Mouse (Mus musculus): Measurements from ENCODE around the gene Eng. TPM values are rescaled to one million over a fixed set of nuclear protein-coding genes. Genes with fewer than 3 reads are reported as not detected.
A peak's percentile ranks its signal among the peaks of the same experiment; 100 is the strongest.

The Eng gene
- polyA plus RNA-seq, 1 experiment, result 6.5 TPM

DNA sequence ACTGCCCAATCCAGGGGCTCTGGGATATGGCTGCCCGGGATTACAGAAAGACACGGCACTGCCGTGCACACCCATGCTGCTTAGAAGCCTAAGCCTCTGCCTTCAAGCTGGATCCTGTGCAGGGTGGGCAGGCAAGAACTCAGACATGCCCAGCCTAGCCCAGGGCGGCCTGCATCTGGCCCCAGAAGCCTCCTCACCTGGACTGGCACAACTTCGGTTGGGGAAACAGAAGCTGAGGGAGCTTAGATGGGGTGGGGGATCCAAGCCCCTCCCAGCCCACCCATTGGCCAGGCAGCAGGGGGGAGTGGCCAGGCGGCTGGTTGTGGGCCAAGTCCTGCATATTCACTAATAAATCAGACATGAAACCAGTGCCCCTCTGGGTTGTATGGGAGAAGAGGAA is 35.4 kb downstream of the Eng start:
- H3K36me3 ChIP-seq (ENCODE audit: control insufficient read depth, insufficient read depth, low read length), result no peaks in the 10 kb centered on the region; the same call in 1 of the 2 replicates
- no peaks in the 10 kb centered on the region for H3K27me3 ChIP-seq (ENCODE audit: control insufficient read depth, insufficient read depth, low read length)
- TF ChIP-seq CTCF (IDR thresholded peaks at IDR 0.05; ENCODE audit: control insufficient read depth, insufficient read depth, insufficient replicate concordance, low read depth, low read length) (no peak), POLR2A (IDR thresholded peaks at IDR 0.05; ENCODE audit: control insufficient read depth, low read depth, low read length) (no peak)
- H3K27ac ChIP-seq (ENCODE audit: control insufficient read depth, insufficient read depth, low read depth, low read length), result no peak overlapping the region
- peak overlapping the region; percentile 52 for H3K4me3 ChIP-seq (ENCODE audit: control insufficient read depth, low read depth, low read length)
- peaks cover 3% of the 10 kb centered on the region; the same call in 1 of the 2 replicates for H3K4me1 ChIP-seq (ENCODE audit: control insufficient read depth, insufficient read depth, low read length)

DNA sequence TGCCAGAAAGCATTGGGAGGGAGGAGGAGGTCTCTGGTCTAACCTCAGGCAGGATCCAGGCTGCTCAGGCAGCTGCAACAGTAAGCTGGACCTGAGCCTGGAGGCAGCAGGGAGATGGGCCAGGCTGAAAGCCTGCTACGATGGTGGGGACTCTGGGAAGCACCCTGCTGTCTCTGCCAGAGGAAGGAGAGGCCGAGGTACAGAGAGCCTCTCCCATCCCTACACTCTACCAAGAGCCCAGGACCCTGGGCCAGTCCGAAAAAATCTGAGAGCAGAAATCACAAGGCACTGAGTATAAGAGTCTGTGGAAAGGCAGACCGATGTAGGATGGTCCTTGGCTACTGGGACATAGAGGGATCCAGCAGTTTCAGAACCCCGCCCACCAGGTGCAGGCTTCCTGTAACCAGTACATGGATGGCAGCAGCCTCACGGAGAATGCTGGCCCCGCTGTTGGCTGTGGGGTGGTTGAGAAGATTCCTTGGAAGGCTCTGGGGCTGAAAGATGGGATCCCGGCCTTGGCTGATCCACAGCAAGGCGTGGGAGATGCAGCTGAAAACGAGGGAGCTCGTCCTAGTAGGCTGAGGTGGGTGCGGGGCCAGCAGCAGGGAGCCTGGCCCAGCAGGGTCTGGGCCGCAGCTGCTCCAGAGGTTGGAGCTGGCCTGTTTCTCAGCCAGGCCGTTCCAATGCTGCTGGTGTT is 36.5 kb downstream of the Eng start:
- Histone ChIP-seq H3K27me3 (ENCODE audit: control insufficient read depth, insufficient read depth, low read length) (no peaks in the 10 kb centered on the region), H3K36me3 (ENCODE audit: control insufficient read depth, insufficient read depth, low read length) (no peaks in the 10 kb centered on the region; the same call in 1 of the 2 replicates), H3K4me3 (ENCODE audit: control insufficient read depth, low read depth, low read length) (no peak overlapping the region), H3K4me1 (ENCODE audit: control insufficient read depth, insufficient read depth, low read length) (peaks cover 3% of the 10 kb centered on the region; the same call in 1 of the 2 replicates), H3K27ac (ENCODE audit: control insufficient read depth, insufficient read depth, low read depth, low read length) (no peak overlapping the region)
- no peak for TF ChIP-seq POLR2A (IDR thresholded peaks at IDR 0.05; ENCODE audit: control insufficient read depth, low read depth, low read length)
- no peak for TF ChIP-seq CTCF (IDR thresholded peaks at IDR 0.05; ENCODE audit: control insufficient read depth, insufficient read depth, insufficient replicate concordance, low read depth, low read length)

DNA sequence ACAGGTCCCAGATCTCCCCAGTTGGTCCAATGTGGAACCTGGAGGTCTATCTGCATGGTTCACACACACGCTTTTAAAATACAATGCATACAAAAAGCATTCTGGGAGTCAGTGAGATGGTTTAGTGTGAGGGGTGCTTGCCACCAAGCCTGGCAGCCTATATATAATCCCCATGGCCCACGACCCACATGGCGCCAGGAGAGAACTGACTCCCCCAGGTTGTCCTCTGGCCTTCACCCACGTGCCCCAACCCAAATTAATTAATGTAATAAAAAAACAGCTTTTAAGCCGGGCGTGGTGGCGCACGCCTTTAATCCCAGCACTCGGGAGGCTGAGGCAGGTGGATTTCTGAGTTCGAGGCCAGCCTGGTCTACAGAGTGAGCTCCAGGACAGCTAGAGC is 37.3 kb downstream of the Eng start:
- no peaks in the 10 kb centered on the region; the same call in 1 of the 2 replicates for H3K36me3 ChIP-seq (ENCODE audit: control insufficient read depth, insufficient read depth, low read length)
- TF ChIP-seq POLR2A (IDR thresholded peaks at IDR 0.05; ENCODE audit: control insufficient read depth, low read depth, low read length) (no peak), CTCF (IDR thresholded peaks at IDR 0.05; ENCODE audit: control insufficient read depth, insufficient read depth, insufficient replicate concordance, low read depth, low read length) (no peak)
- H3K4me1 ChIP-seq (ENCODE audit: control insufficient read depth, insufficient read depth, low read length), result peaks cover 3% of the 10 kb centered on the region; the same call in 1 of the 2 replicates
- no peak overlapping the region for H3K27ac ChIP-seq (ENCODE audit: control insufficient read depth, insufficient read depth, low read depth, low read length)
- H3K27me3 ChIP-seq (ENCODE audit: control insufficient read depth, insufficient read depth, low read length), result no peaks in the 10 kb centered on the region
- H3K4me3 ChIP-seq (ENCODE audit: control insufficient read depth, low read depth, low read length), result no peak overlapping the region

DNA sequence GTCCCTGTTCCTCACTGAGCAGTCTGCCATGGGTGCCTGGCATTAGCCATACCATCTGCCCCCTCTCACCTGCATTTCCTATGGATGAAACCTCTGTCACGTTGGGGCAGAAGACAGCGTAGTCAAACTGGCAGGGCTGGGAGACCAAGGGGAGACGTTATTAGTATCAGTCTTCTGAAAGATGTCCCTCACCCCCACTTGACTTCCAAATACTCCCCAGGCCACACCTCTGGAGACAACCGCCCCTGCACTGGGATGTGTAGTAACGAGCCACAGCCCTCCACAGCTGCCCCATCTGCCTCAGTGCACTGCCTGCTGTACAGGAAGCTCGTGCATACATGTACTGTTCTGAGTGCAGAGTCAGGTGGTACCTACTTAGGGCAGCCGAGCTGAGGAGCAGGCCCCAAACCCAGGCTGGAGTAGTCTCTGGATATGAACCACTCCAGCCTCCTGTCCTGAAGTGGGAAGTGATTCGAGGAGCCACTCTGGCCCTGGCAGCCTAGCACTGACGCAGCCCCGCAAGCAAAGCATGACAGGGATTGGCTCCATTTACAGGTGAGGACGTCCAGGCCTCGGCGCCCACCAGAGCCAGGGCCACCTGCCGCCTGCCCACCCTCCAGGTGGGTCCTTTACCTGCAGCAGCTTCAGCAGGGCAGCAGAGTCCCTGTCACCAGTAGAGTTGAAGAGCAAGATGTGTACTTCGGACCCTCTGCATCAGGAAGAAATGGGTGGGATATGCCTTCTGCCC is 38.5 kb downstream of the Eng start:
- TF ChIP-seq POLR2A (IDR thresholded peaks at IDR 0.05; ENCODE audit: control insufficient read depth, low read depth, low read length), result no peak
- no peak for TF ChIP-seq CTCF (IDR thresholded peaks at IDR 0.05; ENCODE audit: control insufficient read depth, insufficient read depth, insufficient replicate concordance, low read depth, low read length)
- Histone ChIP-seq H3K36me3 (ENCODE audit: control insufficient read depth, insufficient read depth, low read length) (no peaks in the 10 kb centered on the region; the same call in 1 of the 2 replicates), H3K4me3 (ENCODE audit: control insufficient read depth, low read depth, low read length) (no peak overlapping the region), H3K4me1 (ENCODE audit: control insufficient read depth, insufficient read depth, low read length) (peaks cover 1% of the 10 kb centered on the region; the same call in 1 of the 2 replicates), H3K27me3 (ENCODE audit: control insufficient read depth, insufficient read depth, low read length) (no peaks in the 10 kb centered on the region), H3K27ac (ENCODE audit: control insufficient read depth, insufficient read depth, low read depth, low read length) (no peak overlapping the region)

- H3K27ac ChIP-seq (ENCODE audit: control insufficient read depth, insufficient read depth, low read depth, low read length), result no peak overlapping the region
- no peaks in the 10 kb centered on the region; the same call in 1 of the 2 replicates for H3K36me3 ChIP-seq (ENCODE audit: control insufficient read depth, insufficient read depth, low read length)
- TF ChIP-seq POLR2A (IDR thresholded peaks at IDR 0.05; ENCODE audit: control insufficient read depth, low read depth, low read length) (no peak), CTCF (IDR thresholded peaks at IDR 0.05; ENCODE audit: control insufficient read depth, insufficient read depth, insufficient replicate concordance, low read depth, low read length) (no peak)
- H3K27me3 ChIP-seq (ENCODE audit: control insufficient read depth, insufficient read depth, low read length), result no peaks in the 10 kb centered on the region
- no peaks in the 10 kb centered on the region for H3K4me1 ChIP-seq (ENCODE audit: control insufficient read depth, insufficient read depth, low read length)
- H3K4me3 ChIP-seq (ENCODE audit: control insufficient read depth, low read depth, low read length), result no peak overlapping the region
Measured at GRCm38 (mm10) chr2:32685807-32686206, 39.4 kb downstream of the Eng start.

- no peaks in the 10 kb centered on the region; the same call in 1 of the 2 replicates for H3K4me1 ChIP-seq (ENCODE audit: control insufficient read depth, insufficient read depth, low read length)
Measured at GRCm38 (mm10) chr2:32686640-32687039, 40.2 kb downstream of the Eng start.

DNA sequence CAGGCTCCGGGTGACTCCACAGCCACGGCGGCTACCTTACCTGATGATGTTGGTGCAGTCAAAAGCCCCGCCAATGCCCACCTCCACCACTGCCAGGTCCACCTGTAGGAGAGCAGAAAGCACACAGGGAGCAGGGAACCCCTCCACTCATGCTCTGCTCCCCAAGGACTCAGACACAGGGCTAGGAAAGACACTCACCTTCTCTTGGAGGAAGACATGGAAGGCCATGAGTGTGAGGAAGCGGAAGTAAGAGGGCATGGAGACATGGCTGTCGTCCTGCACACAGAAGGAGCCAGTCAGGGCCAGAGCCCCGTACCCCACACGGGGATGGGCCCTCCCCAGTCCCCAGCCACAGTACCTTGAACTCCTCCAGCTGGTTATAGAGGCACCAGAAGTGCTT is 41.2 kb downstream of the Eng start:
- Histone ChIP-seq H3K36me3 (ENCODE audit: control insufficient read depth, insufficient read depth, low read length) (no peaks in the 10 kb centered on the region; the same call in 1 of the 2 replicates), H3K4me1 (ENCODE audit: control insufficient read depth, insufficient read depth, low read length) (no peaks in the 10 kb centered on the region; the same call in 1 of the 2 replicates), H3K27me3 (ENCODE audit: control insufficient read depth, insufficient read depth, low read length) (no peaks in the 10 kb centered on the region), H3K27ac (ENCODE audit: control insufficient read depth, insufficient read depth, low read depth, low read length) (no peak overlapping the region), H3K4me3 (ENCODE audit: control insufficient read depth, low read depth, low read length) (no peak overlapping the region)
- no peak for TF ChIP-seq POLR2A (IDR thresholded peaks at IDR 0.05; ENCODE audit: control insufficient read depth, low read depth, low read length)
- TF ChIP-seq CTCF (IDR thresholded peaks at IDR 0.05; ENCODE audit: control insufficient read depth, insufficient read depth, insufficient replicate concordance, low read depth, low read length), result no peak

More at GRCm38 (mm10) chr2:32686640-32687039, 40.2 kb downstream of the Eng start:
- H3K4me3 ChIP-seq (ENCODE audit: control insufficient read depth, low read depth, low read length), result no peak overlapping the region
- H3K27me3 ChIP-seq (ENCODE audit: control insufficient read depth, insufficient read depth, low read length), result no peaks in the 10 kb centered on the region
- H3K36me3 ChIP-seq (ENCODE audit: control insufficient read depth, insufficient read depth, low read length), result no peaks in the 10 kb centered on the region; the same call in 1 of the 2 replicates
- no peak overlapping the region for H3K27ac ChIP-seq (ENCODE audit: control insufficient read depth, insufficient read depth, low read depth, low read length)
- no peak for TF ChIP-seq POLR2A (IDR thresholded peaks at IDR 0.05; ENCODE audit: control insufficient read depth, low read depth, low read length)
- no peak for TF ChIP-seq CTCF (IDR thresholded peaks at IDR 0.05; ENCODE audit: control insufficient read depth, insufficient read depth, insufficient replicate concordance, low read depth, low read length)
